Mouse (Mus musculus) liver, adult 2 months (tissue): ENCODE measurements around the gene Ccdc146.

Experiments
- CTCF ChIP-seq: fragments of 200-500 bp; IDR thresholded peaks from 2 replicates; pipeline ENCODE4 v1.5.1; 2011; ENCODE audit warnings: low read depth, low read length, control low read depth
- POLR2A ChIP-seq: fragments of 200-500 bp; IDR thresholded peaks from 2 replicates; pipeline ENCODE4 v1.6.1; 2011; ENCODE audit warnings: low read length, control low read depth; ENCODE audit not compliant: insufficient read depth; ENCODE audit errors: extremely low read depth

GRCm38 (mm10) chr5:21348366-21348765, 76.1 kb downstream of the Ccdc146 start:
- TF ChIP-seq POLR2A (no peak), CTCF (no peak)
